Mouse (Mus musculus): ENCODE data around the gene Erc2.

Gene Erc2

DNA sequence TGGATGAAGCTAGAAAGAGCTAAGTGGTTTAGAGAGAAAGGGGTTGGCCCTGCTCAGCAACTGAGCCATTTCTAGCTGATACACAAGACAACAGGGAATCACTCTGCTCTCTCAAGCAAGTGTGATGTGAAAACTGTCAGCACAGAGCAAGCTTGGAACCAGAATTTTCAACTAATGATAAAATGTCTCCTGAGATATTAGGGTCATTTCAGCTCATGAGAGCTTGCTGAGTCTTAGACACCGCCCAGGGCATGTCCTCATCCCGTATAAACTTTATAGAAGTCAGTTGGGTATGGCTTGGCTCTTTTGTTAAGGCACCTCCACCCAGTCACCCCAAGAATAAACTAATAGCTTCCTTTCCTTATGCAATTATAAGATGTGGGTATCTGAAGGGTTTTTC lies 666.0 kb downstream of the Erc2 start:
- no peak for DNase-seq (ENCODE audit: low read depth, low spot score)

DNA sequence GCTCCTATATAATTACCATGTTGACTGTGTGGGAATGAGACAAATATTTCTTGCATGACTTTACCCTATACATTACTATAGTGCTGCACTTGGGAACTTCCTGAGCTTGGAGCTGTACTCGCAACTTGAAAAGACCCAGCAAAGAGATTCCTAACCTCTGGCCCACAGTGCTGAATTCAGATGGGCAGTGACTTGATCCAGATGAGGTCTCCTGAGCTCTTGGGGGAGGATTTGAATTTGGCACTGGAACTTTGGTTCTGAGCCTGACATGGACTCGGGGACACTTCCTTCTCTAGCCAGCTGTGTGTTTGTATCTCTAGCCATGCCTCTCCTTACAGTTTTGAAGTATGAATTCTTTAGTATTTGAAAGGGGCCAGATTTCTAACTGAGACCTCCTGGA lies 666.7 kb downstream of the Erc2 start:
- no peak for DNase-seq (ENCODE audit: low read depth, low spot score)

DNA sequence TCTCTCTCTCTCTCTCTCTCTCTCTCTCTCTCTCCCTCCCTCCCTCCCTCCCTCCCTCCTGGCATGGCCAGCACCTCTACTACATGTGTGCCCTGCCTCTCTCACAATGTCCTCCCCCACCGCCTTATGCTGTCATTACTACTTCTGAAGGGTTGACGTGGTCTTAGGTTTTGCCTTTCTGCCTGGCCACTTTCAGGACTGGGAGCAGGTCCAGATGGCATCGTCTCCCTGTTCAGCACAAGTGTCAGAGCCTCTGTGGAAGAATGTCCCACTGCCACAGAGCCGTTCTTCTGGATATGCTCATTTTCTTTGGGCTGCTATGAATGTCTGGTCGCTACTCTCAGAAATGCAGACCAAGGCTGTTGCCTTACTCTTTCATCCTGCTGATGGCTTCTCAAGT lies 671.7 kb downstream of the Erc2 start:
- DNase-seq (ENCODE audit: low read depth, low spot score) = no peak

DNA sequence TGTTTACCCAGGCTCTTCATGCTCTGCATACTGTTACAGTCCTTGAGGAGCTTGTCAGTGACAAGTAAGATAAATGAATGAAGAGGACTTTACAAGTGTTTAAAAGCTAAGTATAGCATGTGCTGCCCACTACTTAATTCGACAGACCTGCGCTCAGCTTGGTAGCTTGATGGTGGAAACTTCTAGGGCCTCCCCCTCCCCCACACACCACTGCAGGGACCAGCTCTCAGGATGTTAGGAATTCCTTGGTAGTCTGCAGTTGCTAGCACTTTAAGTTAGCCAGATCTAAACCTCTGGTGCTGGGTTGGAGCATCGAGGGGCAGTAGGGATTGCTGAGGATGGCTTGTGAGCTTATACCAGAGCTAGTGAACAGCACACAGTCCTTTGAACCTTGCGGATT lies 672.9 kb downstream of the Erc2 start:
- no peak for DNase-seq (ENCODE audit: low read depth, low spot score)

DNA sequence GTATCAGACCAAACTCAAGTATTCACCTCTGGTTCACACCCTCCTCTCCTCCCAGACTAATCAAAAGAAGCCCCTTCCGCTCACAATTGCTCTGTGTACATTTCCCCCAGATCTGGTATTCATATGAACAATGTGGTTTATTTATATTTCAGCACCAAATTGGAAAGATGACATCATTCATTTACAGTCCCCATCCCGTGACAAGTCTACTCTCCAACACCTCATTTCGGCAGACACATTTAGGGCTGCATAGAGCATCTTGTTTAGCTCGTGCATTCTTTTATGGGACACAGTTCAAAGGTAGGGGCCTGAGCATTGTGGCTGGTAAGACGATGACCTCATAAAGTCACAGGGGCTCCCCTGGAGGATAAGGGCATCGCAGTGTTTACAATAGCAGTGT lies 677.9 kb downstream of the Erc2 start:
- DNase-seq (ENCODE audit: low read depth, low spot score) = no peak

DNA sequence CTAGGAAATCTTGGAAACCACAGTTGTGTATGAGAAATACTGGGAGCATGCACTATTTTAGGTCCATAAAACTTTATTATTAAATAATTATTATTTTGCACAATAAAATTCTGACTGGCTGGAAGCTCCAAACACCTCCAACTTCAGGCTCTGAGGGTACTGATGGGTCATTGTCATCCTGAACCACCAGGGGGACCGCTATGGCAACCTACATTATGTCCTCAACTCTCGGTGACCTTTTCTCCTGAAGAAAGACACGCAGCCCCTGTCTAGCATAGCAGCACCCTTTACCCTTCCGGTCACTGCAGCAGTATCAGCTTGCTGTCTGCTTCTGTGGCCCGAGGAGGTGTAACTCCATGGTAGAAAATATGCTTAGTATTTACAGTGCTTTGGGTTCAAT lies 679.0 kb downstream of the Erc2 start:
- DNase-seq (ENCODE audit: low read depth, low spot score) = no peak

- no peak for DNase-seq (ENCODE audit: low read depth, low spot score)
Observed at GRCm38 (mm10) chr14:28304131-28304530, 681.9 kb downstream of the Erc2 start.

- DNase-seq (ENCODE audit: low read depth, low spot score) = no peak
Observed at GRCm38 (mm10) chr14:28308661-28309060, 686.4 kb downstream of the Erc2 start.

DNA sequence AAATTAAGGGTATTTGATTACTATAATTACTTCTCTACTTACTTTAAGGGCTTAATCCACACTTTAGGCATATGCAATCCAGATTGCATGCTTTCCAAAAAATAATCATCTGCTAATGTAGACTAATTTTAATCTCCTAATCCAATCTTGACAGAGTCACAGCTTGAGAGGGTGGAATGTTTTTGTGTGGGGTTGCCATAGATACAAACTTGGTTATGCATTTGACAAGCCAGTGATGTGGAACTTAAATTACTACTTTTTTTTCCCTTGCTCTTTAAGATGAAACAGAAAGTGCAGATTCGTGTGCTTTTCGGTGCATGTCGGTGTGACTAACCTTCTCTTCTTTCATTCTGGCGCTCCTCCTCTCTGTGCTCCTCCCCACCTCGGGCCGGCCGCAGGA lies 694.6 kb downstream of the Erc2 start:
- DNase-seq (ENCODE audit: low read depth, low spot score) = no peak

DNA sequence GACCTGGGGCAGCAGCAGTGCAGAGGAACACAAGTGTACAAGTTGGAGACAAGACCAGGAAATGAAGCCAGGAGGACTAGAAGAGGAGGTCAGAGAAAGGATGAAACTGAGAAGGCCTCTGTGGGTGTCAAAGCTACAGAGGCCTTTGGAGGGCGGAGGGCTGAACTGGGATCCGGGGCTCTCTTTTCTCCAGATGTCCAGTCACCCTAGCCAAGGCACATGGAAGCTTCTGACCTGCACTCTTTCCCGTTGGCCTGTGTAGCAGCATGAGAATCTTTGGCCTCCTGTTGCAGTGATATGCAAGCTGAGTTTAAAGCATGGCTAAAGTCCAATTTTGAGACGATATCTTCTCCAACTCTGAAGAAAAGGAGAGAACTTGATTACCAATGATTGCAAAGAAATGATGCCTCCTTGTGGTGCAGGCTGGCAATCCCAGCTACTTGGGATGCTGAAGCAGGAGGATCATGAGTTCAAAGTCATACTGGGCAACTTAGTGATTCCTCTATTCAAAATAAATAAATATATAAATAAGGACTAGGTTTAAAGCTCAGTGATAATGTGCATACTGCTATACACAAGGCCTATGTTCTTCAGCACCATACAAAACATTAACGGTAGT lies 699.8 kb downstream of the Erc2 start:
- DNase-seq (ENCODE audit: low read depth, low spot score) = no peak

DNA sequence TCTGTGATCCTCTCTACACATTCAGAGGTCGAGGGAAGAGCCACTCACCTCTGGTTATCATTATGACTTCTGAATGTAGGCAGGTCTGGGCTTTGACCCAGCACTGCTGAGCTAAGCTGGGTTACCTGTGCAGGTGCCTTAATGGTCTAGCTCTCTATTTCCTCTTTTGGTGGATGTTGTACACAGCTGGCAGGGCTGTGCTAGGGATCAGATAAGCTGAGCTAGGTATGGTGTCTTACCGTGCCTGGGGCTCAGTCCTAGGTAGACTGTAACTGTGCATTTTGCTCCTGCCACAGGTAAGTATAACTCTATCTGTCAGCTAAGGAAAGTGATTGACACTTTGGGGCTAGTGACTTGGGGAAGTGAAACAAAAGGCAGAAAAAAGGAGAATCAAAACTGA lies 701.0 kb downstream of the Erc2 start:
- no peak for DNase-seq (ENCODE audit: low read depth, low spot score)

DNA sequence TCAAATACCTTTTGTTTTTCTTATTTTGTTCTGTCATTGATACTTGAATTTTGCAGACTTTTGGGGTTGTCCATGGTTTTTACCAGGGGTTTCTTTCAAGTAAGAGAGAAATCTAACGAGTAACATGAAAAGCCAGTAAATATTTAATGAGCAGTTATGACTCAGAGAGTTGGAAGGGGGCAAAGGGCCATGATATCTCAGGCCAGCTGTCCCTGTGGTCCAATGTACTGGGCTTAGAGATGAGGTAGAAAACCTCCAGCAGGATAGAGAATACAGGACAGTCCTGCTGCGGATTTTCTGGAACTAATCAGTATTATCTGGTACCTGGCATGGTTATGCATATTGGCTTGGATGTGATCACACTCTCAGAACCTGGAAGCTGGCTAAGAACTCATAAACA lies 701.5 kb downstream of the Erc2 start:
- no peak for DNase-seq (ENCODE audit: low read depth, low spot score)

DNA sequence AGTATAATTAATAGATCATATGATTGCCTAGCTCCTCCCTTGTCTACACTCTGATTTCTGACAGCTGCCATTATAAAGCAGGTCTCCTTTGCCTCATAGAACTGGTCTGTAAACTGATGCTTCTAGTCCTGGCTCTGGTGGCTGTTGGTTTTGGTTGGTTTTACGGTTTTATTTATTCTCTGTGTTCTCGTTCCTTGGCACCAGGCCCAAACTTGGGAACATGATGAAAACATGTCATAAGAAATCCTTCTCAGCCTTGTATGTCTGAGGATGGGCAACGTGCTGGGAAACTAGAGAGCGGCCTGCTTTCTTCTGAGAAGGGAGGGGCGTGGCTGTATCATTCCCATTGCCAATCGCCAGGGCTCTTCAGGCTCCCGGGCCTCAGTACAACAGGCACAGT lies 704.2 kb downstream of the Erc2 start:
- DNase-seq (ENCODE audit: low read depth, low spot score) = no peak

DNA sequence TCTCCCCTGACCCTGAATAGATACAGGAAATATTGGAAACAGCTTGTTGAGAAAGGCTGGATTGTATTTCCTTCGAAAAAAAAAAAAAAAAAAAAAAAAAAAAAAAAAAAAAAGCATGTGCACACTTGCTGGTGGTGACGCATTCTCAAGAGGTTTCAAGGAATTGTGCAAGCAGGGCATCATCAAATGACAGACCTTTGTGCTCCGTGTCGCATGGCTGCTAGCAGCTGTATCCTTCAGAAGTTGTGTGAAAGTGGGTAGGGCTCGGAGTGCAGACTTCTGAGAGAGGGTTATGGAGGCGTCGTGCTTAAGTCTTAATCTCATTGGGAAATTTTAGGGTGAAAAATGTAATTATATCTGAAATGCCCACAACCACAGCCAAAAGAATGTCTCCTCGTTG lies 706.3 kb downstream of the Erc2 start:
- no peak for DNase-seq (ENCODE audit: low read depth, low spot score)

- DNase-seq (ENCODE audit: low read depth, low spot score) = no peak
Observed at GRCm38 (mm10) chr14:28331108-28331507, 708.9 kb downstream of the Erc2 start.

DNA sequence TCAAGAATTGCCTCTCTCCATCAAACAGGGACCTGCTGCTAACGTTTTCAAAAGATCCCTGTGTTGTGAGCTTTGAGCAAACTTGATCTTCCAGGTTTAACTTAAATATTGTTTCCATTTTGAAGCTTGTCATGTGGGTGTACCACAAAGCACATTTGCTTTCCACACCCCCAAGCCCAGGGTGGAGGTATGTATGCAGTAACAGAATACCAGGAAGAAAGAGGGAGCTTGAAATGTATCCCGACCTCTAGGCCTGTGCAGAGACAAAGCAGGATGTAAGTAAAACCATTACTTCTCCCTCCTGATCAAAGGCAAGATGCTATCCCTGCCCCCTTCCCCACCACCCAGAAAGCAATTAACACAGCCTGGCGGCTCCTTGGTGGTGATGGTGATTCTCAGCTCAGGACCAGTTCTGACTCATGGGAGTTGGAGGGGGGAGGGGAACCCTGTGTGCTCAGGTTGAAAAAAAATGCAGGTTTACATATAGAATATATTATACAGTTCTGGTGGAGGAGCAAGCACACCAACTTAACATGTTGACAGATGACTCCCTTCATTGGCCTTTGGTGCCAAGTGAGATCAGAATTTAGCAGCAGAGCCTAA lies 710.2 kb downstream of the Erc2 start:
- no peak for DNase-seq (ENCODE audit: low read depth, low spot score)

GRCm38 (mm10) chr14:28339146-28339545 lies 716.9 kb downstream of the Erc2 start:
- no peak for DNase-seq (ENCODE audit: low read depth, low spot score)

- no peak for DNase-seq (ENCODE audit: low read depth, low spot score)
Observed at GRCm38 (mm10) chr14:28349129-28349528, 726.9 kb downstream of the Erc2 start.

DNA sequence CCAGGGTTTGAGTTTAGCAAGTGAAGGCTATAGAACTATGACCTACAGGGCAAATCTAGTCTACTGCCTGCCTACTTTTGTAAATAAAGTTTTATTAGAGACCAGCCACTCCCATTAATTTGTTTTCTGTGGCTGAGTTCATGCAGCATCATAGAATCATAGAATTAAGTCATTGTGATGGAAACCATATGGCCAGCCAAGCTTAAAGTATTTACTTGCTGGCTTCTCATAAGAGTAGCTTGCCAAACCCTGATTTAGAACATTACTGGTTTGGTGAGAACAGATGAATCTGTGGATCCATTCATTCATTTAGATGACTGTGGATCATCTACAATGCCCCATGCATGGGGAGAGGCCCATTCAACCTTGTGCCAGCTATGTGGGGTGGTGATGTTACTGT lies 733.8 kb downstream of the Erc2 start:
- no peak for DNase-seq (ENCODE audit: low read depth, low spot score)

DNA sequence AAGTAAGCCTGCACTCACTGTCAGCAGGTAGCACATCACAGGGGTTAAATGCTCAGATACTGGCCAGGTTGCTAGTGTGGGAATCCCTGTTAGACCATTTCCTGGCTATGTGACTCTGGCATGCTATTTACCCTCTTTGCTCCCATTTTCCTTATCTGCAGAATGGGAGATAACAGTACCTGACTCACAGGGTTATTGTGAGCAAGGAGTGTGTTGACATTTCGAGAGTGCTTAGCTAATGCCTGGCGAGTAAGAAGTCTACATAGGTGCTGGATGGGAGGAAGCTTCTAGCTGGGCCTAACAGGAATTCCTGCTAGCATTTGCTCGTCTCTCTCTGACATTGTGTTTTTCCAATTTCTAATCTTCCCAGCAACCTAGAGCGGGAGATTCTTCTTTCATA lies 737.3 kb downstream of the Erc2 start:
- no peak for DNase-seq (ENCODE audit: low read depth, low spot score)

- DNase-seq (ENCODE audit: low read depth, low spot score) = no peak
Observed at GRCm38 (mm10) chr14:28359983-28360382, 737.8 kb downstream of the Erc2 start.

GRCm38 (mm10) chr14:28362336-28362735 lies 740.1 kb downstream of the Erc2 start:
- no peak for DNase-seq (ENCODE audit: low read depth, low spot score)

DNA sequence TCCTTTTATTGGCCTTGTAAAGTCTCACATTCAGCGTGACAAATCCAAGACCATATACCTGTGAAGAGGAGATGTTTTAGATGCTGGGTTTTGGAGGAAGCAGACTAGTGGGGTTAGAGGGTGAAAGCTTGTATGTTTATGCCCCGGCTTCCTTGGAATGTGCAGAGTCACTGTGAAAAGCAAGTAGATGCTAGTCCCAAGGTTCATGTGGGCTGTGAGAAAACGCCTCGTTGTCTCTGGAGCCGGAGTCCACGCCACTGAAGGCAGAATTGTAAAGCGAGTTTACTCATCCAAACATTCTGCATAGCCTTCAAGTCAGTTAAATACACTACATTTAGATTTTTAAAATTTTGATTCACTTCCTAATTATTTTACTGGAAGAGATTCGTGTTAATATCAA lies 748.5 kb downstream of the Erc2 start:
- DNase-seq (ENCODE audit: low read depth, low spot score) = no peak

DNA sequence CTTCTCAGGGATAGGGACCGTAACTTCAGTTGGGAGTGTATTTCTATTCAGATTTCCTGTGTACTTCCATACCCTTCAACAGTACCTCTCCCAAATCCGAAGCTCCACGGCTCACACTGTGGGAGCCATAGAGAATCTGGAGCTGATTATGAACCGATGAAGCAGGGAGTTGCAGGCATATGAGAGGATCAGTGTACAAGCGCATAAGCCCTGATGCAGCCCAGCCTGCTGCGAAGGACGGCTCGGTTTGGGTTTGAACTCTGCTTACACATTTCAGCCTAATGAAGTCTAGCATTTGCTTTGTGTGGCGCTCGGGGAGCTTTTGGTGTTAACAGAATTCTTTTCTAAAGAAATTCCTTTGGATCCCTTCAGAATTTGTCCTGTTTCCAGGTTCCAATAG lies 749.4 kb downstream of the Erc2 start:
- DNase-seq (ENCODE audit: low read depth, low spot score) = no peak
